25 mouse cellular contexts compared by ENCODE assay signal in genomic region chr5:48345983-48346648, GRCm38 (mm10). TPM values are rescaled to one million over a fixed set of nuclear protein-coding genes. Genes with fewer than 3 reads are reported as not detected.
A peak's percentile ranks its signal among the peaks of the same experiment; 100 is the strongest.
DNase-seq lines count a peak whose midpoint lies in the region; ATAC-seq lines count a peak whose summit lies in the region.
"Had no signal": no experiment of that assay in that cellular context is flagged by ENCODE, and none has a peak within 500 bp of the region (broad histone marks: within the 10 kb centered on the region; RNA-seq: fewer than 3 reads in every experiment).

No protein-coding gene starts in this region.

- no peak for DNase-seq in forebrain, embryonic 11.5 days (ENCODE audit: low spot score)
- DNase-seq in forebrain, embryonic 10.5 days (ENCODE audit: extremely low spot score, low spot score) = no peak
- DNase-seq in hindbrain, embryonic 10.5 days (ENCODE audit: low spot score) = no peak
- no peak for DNase-seq in neural tube, embryonic 11.5 days (ENCODE audit: low spot score)
- no peak for DNase-seq in neural tube, embryonic 10.5 days (ENCODE audit: extremely low spot score, low spot score)
- no peak for DNase-seq in spleen, postnatal 14 days (ENCODE audit: low spot score in 2 of 2)
- DNase-seq: adrenal gland, adult 2 months; adrenal gland, postnatal 36 days; gastrocnemius, adult 2 months; gastrocnemius, postnatal 36 days; heart, postnatal 36 days; layer of hippocampus, adult 9-11 months; liver; lung, adult 2 months; lung, postnatal 14 days; right cerebral cortex, postnatal 14 days; thymus, postnatal 25 days had no signal

- no peak overlapping the region for H3K4me2 ChIP-seq in forebrain, embryonic 11.5 days (ENCODE audit: low read depth, low read length, severe bottlenecking)
- H3K4me2 ChIP-seq in hindbrain, embryonic 12.5 days (replicated peaks) = no peak overlapping the region
- no peak overlapping the region for H3K4me2 ChIP-seq in neural tube, embryonic 11.5 days (ENCODE audit: low read depth)
- H3K4me2 ChIP-seq in neural tube, embryonic 15.5 days = no peak overlapping the region
- H3K4me2 ChIP-seq: heart, embryonic 11.5 days; stomach, embryonic 15.5 days had no signal

- peak; percentile 37; the same call in 1 of the 2 replicates for ATAC-seq in forebrain, embryonic 11.5 days (replicated peaks; ENCODE audit: low FRiP score)
- peak; percentile 26; the same call in 1 of the 2 replicates for ATAC-seq in hindbrain, embryonic 12.5 days (ENCODE audit: low FRiP score)
- 0 out of 2 replicates have a peak, but pooled peaks have one; percentile 31 for ATAC-seq in neural tube, embryonic 11.5 days (ENCODE audit: insufficient read depth, low FRiP score, low TSS enrichment)
- peak; percentile 23; the same call in 1 of the 2 replicates for ATAC-seq in neural tube, embryonic 15.5 days (ENCODE audit: low FRiP score)
- ATAC-seq: activated CD4-positive, CD25-positive, alpha-beta regulatory T cell, adult 4 months had no signal

- H3K27ac ChIP-seq in forebrain, embryonic 11.5 days (ENCODE audit: low read depth, low read length) = no peak overlapping the region
- H3K27ac ChIP-seq in forebrain, embryonic 10.5 days = no peak overlapping the region
- H3K27ac ChIP-seq in hindbrain, embryonic 12.5 days = no peak overlapping the region
- no peak overlapping the region for H3K27ac ChIP-seq in hindbrain, embryonic 10.5 days
- no peak overlapping the region for H3K27ac ChIP-seq in neural tube, embryonic 11.5 days (ENCODE audit: low read depth, low read length)
- H3K27ac ChIP-seq in neural tube, embryonic 15.5 days (replicated peaks) = no peak overlapping the region
- H3K27ac ChIP-seq: gastrocnemius, adult 2 months; liver, embryonic 14.5 days; stomach, embryonic 15.5 days had no signal

- no peak overlapping the region for H3K4me3 ChIP-seq in forebrain, embryonic 11.5 days (ENCODE audit: low read depth, low read length)
- H3K4me3 ChIP-seq in forebrain, embryonic 10.5 days = no peak overlapping the region
- H3K4me3 ChIP-seq in hindbrain, embryonic 12.5 days = no peak overlapping the region
- no peak overlapping the region for H3K4me3 ChIP-seq in hindbrain, embryonic 10.5 days
- H3K4me3 ChIP-seq in neural tube, embryonic 11.5 days (ENCODE audit: low read depth, low read length) = no peak overlapping the region
- no peak overlapping the region for H3K4me3 ChIP-seq in neural tube, embryonic 15.5 days (replicated peaks)
- H3K4me3 ChIP-seq: gastrocnemius, adult 2 months; myocyte; stomach, embryonic 15.5 days had no signal

- no peaks in the 10 kb centered on the region for H3K36me3 ChIP-seq in forebrain, embryonic 11.5 days (ENCODE audit: control insufficient read depth, insufficient read depth, low read length)
- H3K36me3 ChIP-seq in forebrain, embryonic 10.5 days (replicated peaks) = no peaks in the 10 kb centered on the region
- no peaks in the 10 kb centered on the region for H3K36me3 ChIP-seq in hindbrain, embryonic 12.5 days
- H3K36me3 ChIP-seq in hindbrain, embryonic 10.5 days = no peaks in the 10 kb centered on the region
- H3K36me3 ChIP-seq in neural tube, embryonic 11.5 days (ENCODE audit: control insufficient read depth, insufficient read depth, low read length) = no peaks in the 10 kb centered on the region
- H3K36me3 ChIP-seq in neural tube, embryonic 15.5 days = no peaks in the 10 kb centered on the region
- H3K36me3 ChIP-seq: stomach, embryonic 15.5 days had no signal

- no peaks in the 10 kb centered on the region for H3K27me3 ChIP-seq in forebrain, embryonic 11.5 days (ENCODE audit: control insufficient read depth, insufficient read depth, low read length)
- peaks cover 28% of the 10 kb centered on the region for H3K27me3 ChIP-seq in forebrain, embryonic 10.5 days (ENCODE audit: poor library complexity, severe bottlenecking)
- H3K27me3 ChIP-seq in hindbrain, embryonic 12.5 days = no peaks in the 10 kb centered on the region; the same call in 1 of the 2 replicates
- peaks cover 13% of the 10 kb centered on the region for H3K27me3 ChIP-seq in hindbrain, embryonic 10.5 days (ENCODE audit: insufficient read depth, poor library complexity, severe bottlenecking)
- no peaks in the 10 kb centered on the region for H3K27me3 ChIP-seq in neural tube, embryonic 11.5 days (ENCODE audit: control insufficient read depth, insufficient read depth, low read length)
- H3K27me3 ChIP-seq in neural tube, embryonic 15.5 days (replicated peaks) = no peaks in the 10 kb centered on the region
- H3K27me3 ChIP-seq: CH12.LX; stomach, embryonic 15.5 days had no signal

- no peaks in the 10 kb centered on the region for H3K9me3 ChIP-seq in forebrain, embryonic 11.5 days (ENCODE audit: control insufficient read depth, low read length)
- no peaks in the 10 kb centered on the region for H3K9me3 ChIP-seq in forebrain, embryonic 10.5 days
- no peaks in the 10 kb centered on the region for H3K9me3 ChIP-seq in hindbrain, embryonic 12.5 days (replicated peaks)
- H3K9me3 ChIP-seq in hindbrain, embryonic 10.5 days = no peaks in the 10 kb centered on the region
- H3K9me3 ChIP-seq in neural tube, embryonic 11.5 days (ENCODE audit: control insufficient read depth, low read length) = no peaks in the 10 kb centered on the region
- H3K9me3 ChIP-seq in neural tube, embryonic 15.5 days (replicated peaks) = no peaks in the 10 kb centered on the region
- H3K9me3 ChIP-seq: stomach, embryonic 15.5 days had no signal

- 89% methylated on average over 2 of the region's 2 CpGs for WGBS in forebrain, embryonic 11.5 days
- 90% methylated on average over 2 of the region's 2 CpGs for WGBS in forebrain, embryonic 10.5 days
- 95% methylated on average over 2 of the region's 2 CpGs for WGBS in hindbrain, embryonic 12.5 days
- 91% methylated on average over 2 of the region's 2 CpGs for WGBS in hindbrain, embryonic 10.5 days
- WGBS in neural tube, embryonic 11.5 days = 94% methylated on average over 2 of the region's 2 CpGs
- WGBS in neural tube, embryonic 15.5 days = 93% methylated on average over 2 of the region's 2 CpGs

- no peak overlapping the region for H3K9ac ChIP-seq in forebrain, embryonic 11.5 days (ENCODE audit: low read length)
- no peak overlapping the region for H3K9ac ChIP-seq in hindbrain, embryonic 12.5 days
- no peak overlapping the region for H3K9ac ChIP-seq in neural tube, embryonic 11.5 days (ENCODE audit: low read length)
- H3K9ac ChIP-seq in neural tube, embryonic 15.5 days (replicated peaks) = no peak overlapping the region
- H3K9ac ChIP-seq: liver, embryonic 14.5 days; stomach, embryonic 15.5 days had no signal

- no peaks in the 10 kb centered on the region for H3K4me1 ChIP-seq in forebrain, embryonic 11.5 days (replicated peaks; ENCODE audit: control insufficient read depth, insufficient read depth, low read length)
- H3K4me1 ChIP-seq in forebrain, embryonic 10.5 days = peaks cover under 1% of the 10 kb centered on the region
- no peaks in the 10 kb centered on the region for H3K4me1 ChIP-seq in hindbrain, embryonic 12.5 days
- no peaks in the 10 kb centered on the region for H3K4me1 ChIP-seq in hindbrain, embryonic 10.5 days (replicated peaks)
- no peaks in the 10 kb centered on the region for H3K4me1 ChIP-seq in neural tube, embryonic 11.5 days (ENCODE audit: control insufficient read depth, insufficient read depth, low read length)
- H3K4me1 ChIP-seq in neural tube, embryonic 15.5 days = no peaks in the 10 kb centered on the region
- H3K4me1 ChIP-seq: stomach, embryonic 15.5 days had no signal

RNA-seq across cellular contexts. Expression of gene 5730480H06Rik, which starts 18.4 kb away (rescaled TPM):
- polyA plus RNA-seq in forebrain, embryonic 11.5 days (2014; fragmentation: Nextera tagmentation; extraction: Ambion mirVana) = 26.7 and 33.1 TPM in 2 replicates
- polyA plus RNA-seq in forebrain, embryonic 10.5 days (2016; fragmentation: Nextera tagmentation; extraction: Ambion mirVana) = 26.3 and 27.0 TPM in 2 replicates
- 25.3 and 27.0 TPM in 2 replicates for polyA plus RNA-seq in hindbrain, embryonic 12.5 days (2016; fragmentation: Nextera tagmentation; extraction: Ambion mirVana)
- 25.1 TPM in 2 replicates for polyA plus RNA-seq in hindbrain, embryonic 10.5 days (2016; fragmentation: Nextera tagmentation; extraction: Ambion mirVana)
- 22.9 and 25.1 TPM in 2 replicates for polyA plus RNA-seq in neural tube, embryonic 11.5 days (2014; fragmentation: Nextera tagmentation; extraction: Ambion mirVana)
- 17.1 and 20.3 TPM in 2 replicates for polyA plus RNA-seq in neural tube, embryonic 15.5 days (2015; fragmentation: Nextera tagmentation; extraction: Ambion mirVana)
